Mouse (Mus musculus): ENCODE data around the gene Vmn1r84.

The Vmn1r84 gene

GRCm38 (mm10) chr7:12369173-12369572 is at the start of gene Vmn1r84:
Vmn1r84 (minus strand) TSS chr7:12369273.
- no peak for DNase-seq

DNA sequence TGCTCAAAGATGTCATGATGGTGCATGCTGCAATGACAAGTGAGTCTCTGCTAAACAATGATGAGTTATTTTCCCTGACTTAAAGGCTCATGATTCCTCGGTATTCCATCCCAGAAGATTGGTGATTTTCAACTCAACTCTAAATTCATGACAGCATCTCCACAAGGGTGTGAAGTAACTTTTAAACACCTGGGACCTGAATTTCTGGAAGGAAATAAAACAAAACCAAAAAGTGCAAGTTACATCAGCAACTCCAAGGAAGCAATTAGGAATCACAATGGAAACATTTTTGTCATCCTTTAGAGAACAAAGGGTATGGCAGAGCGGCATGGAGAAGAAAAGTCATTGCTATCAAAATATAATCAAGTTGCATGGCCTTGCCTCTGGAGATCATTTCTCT is 39.7 kb downstream of the Vmn1r84 start, which contains the start of gene Vmn1r83:
Gene Vmn1r83, minus strand, starts transcription at position 101 of the 400 bp plus-strand sequence.
- no peak for DNase-seq

Measured in kidney, postnatal 4 days (tissue).